Mouse (Mus musculus) bone marrow macrophage, adult 2 months (primary cell): ENCODE measurements around the gene Dcdc2a.

Source experiments
- CTCF ChIP-seq: IDR thresholded peaks from 2 replicates; pipeline ENCODE4 v1.5.1; 2012; ENCODE audit warnings: low read depth, mild to moderate bottlenecking, low read length, moderate library complexity
- POLR2A ChIP-seq: IDR thresholded peaks from 2 replicates; pipeline ENCODE4 v1.6.1; 2012; ENCODE audit warnings: mild to moderate bottlenecking, low read depth, low read length, borderline replicate concordance

- TF ChIP-seq POLR2A (no peak), CTCF (no peak)
Observed at GRCm38 (mm10) chr13:25091347-25091746, 35.5 kb downstream of the Dcdc2a start.
